Mouse (Mus musculus): ENCODE measurements around the gene Rmnd5a. TPM values are rescaled to one million over a fixed set of nuclear protein-coding genes. Genes with fewer than 3 reads are reported as not detected.

Rmnd5a gene
- total RNA-seq, 2 experiments from 2014 or later, result 85.7 to 94.4 TPM

- DNase-seq, result no peak
These were observed 69.3 kb downstream of the Rmnd5a start for GRCm38 (mm10) chr6:71371085-71371605.

- peak; percentile 29 for DNase-seq
These were observed 71.0 kb downstream of the Rmnd5a start for GRCm38 (mm10) chr6:71369416-71369815.

DNA sequence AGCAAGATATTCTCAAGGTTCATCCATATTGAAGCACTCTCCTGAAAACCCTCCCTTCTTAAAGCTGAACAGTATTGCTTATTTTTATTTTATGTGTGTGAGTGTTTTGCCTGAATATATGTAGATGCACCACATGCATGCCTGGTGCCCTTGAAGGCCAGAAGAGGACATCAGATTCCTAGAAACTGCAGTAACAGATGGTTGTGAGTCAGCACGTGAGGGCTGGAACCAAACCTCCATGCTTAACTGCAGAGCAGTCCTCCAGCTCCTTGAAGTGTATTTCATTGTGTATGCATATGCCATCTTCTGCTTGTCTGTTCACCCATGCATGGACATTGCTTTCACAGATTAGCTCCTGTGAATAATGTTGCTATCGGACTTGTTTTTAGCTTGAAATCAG, 76.4 kb downstream of the Rmnd5a start:
- no peak for DNase-seq

DNA sequence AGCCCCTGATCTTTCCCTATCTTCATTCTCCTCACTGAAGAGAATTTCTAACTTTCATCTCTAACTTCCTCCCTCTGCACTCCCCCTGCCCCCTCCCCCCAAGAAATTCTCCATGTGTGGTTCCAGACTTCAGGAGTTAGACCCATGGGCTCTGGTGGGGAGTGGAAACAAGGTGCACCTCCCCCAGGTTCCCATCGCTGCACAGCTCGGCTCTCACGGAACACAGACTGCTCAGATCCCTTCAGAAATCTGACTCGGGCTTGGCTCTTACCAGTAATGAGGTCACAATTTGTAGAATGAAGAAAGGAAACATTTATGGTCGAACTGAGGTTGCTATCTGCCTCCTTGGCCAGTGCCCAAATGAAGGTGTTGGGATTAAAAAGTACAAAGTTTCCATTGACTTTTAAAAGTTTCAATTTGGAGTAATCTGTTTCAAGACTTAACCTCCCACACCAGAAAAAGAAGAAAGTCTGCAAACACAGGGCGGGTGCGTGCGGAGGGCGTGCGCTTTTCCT, 79.2 kb downstream of the Rmnd5a start:
- DNase-seq, result no peak

DNA sequence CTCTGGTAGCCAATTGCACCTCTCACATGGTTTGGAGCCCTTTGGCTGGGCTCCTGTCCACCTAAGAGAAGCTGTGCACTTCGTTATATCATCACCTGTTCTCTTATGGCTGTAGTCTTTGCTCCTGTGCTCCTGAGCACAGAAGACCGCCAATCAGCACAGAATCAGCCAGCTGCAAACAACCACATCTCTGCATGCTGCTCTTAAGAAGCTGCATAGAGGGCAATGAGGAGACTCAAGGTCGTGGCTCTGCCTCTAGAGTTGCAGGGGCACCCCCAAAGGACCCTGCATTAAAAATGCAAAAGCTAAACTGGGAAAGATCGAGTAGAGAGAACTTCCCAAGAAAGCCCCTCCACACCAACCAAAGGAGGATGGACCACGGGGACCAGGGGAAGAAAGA, 79.7 kb downstream of the Rmnd5a start:
- DNase-seq, result no peak

DNA sequence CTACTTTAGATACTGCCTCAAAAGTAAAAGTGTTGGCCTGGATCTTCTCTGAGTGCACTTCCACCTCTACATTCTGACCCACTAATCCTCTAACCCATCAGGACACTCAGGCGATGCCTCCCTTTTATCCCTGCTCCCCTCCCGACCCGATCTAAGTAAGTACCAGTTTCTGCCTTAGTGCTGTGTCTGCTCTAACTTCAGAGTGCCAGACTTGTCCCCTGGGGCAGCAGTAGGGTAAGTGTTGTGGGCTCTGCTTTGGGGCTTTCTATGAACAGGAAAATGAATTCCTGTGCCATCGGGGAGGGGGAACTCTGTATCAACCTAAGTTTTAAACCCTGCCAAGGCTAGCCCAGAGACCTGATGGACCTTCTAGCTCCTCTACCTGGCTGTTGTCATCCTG, 80.2 kb downstream of the Rmnd5a start:
- DNase-seq, result no peak

DNA sequence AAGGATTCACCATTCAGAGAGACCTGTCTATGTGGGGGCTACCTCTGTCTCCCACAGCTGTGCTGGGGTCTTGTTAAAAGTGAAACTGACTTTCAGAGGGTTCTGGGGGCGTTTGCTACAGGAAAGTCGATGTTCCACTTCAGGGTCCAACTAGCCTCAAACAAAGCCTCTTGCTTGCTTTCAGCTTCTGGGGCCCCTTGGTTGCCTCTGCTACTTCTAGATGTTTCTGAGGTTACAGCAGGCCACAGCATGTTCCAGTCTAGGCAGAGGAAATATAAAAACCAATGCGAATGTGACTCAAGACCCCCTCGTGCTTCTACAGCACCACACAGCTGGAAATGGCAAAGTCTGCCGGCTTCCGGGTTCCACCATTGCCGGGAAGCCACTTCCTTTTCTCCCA, 82.9 kb downstream of the Rmnd5a start:
- DNase-seq, result no peak

GRCm38 (mm10) chr6:71353722-71354121, 86.7 kb downstream of the Rmnd5a start:
- DNase-seq, result no peak

DNA sequence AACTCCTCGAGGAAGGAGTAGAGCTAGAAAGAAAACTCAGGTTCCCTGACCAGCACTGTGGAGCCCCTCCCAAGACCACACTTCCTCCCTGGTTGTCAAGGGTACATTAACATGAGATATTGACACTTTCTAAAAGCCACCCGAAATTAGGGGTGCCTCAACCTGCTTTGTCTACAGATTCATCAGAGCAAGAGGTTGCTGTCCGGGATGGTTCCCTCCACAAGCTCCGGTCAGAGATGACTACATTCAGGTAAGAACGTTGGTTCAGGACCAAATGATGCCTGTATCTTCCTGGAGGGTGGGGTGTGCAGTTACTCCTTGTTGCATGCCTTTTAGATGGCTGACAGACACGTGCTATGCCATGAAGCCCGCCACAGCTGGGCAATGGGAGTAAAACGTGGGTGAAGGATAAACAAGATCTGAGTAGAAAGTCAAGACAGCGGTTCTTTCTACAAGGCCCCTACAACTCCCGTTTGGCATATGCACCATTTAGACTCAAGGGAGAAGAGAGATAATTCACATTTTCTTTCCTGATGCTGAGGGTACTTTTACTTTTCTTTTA, 87.5 kb downstream of the Rmnd5a start:
- DNase-seq, result no peak

DNA sequence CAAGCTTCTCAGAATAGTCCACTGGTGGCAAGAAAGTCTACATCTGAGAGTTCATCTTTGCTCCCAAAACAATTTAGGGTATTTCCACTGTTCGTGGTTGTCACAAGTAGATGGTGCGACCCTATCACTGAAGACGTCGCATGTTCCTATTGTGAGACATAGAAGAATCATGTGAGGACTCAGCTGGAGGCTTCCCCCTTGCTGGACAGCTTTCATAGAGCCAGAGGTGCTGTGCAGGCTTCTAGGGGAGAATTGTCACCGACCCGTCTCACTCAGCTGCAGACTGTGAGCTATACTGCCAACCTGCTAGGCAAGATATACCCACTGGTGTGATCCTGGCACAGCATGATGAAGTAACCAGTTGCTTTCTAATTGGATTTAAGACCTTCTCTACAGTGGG, 88.2 kb downstream of the Rmnd5a start:
- no peak for DNase-seq

GRCm38 (mm10) chr6:71351201-71351600, 89.2 kb downstream of the Rmnd5a start:
- DNase-seq, result no peak

DNA sequence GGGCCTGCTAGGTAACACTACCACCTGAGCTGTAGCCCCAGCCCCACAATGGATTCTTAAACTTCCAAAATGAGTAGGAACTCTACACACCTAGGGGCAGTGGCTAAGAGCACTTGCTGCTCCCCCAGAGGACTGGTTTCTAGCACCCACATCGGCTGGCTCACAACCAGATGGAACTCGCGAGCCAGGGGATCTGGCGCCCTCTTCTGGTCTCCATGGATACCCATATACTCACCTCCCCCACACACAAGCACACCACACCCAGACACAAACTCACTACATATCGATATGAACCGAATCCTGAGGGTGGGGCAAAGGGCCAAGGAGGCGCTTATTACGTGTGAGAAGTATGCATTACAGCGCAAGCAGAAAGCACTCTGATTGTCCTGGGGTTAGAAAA, 92.4 kb downstream of the Rmnd5a start:
- DNase-seq, result no peak

DNA sequence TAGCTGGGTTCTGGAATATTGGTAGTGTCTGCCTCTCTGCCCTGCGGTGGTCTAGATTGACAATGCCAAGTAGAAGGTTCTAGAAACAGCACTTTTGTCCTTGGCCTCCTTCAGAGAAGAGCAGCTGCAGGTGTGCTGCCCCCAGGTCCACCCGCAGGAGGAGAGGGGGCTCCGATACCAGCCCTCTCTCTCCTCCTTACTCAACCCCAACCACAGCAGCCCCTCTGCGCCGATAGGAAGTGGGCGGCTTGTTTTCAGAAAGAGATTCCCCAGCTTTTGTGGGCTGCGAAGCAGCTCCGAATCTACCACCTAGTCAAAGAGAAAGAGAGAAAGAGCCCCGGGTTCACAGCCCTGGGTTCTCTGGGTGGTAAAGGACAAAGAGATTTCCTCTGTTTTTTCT, 99.3 kb downstream of the Rmnd5a start:
- peak; percentile 36 for DNase-seq

- no peak for DNase-seq
These were observed 101.1 kb downstream of the Rmnd5a start for GRCm38 (mm10) chr6:71339351-71339750.

GRCm38 (mm10) chr6:71338941-71339340, 101.5 kb downstream of the Rmnd5a start:
- no peak for DNase-seq

Other genes with a start within 250 kb of the Rmnd5a start
- not detected for gene Fabp1, start 240.8 kb downstream of the Rmnd5a start, total RNA-seq (2021)
- 10 to 100 TPM; 23.2 to 27.4 TPM for gene Krcc1, start 169.0 kb downstream of the Rmnd5a start, total RNA-seq (2021)
- gene Smyd1, start 118.4 kb downstream of the Rmnd5a start, total RNA-seq (2021), result 100 to 1,000 TPM; 292 to 319 TPM
- under 1 TPM in 1 of 2 experiments, not detected in 1; 0.29 TPM for gene Cd8b1, start 117.8 kb downstream of the Rmnd5a start, total RNA-seq (2021)
- gene Cd8a, start 67.2 kb downstream of the Rmnd5a start, total RNA-seq (2021), result under 1 TPM in 1 of 2 experiments, not detected in 1; 0.51 TPM
- gene Rnf103, start 53.3 kb upstream of the Rmnd5a start, total RNA-seq (2021), result 10 to 100 TPM; 17.5 to 20.3 TPM
- 10 to 100 TPM; 36.2 to 38.6 TPM for gene Chmp3, start 103.2 kb upstream of the Rmnd5a start, total RNA-seq (2021)
- gene Kdm3a, start 192.4 kb upstream of the Rmnd5a start, total RNA-seq (2021), result 10 to 100 TPM in 1 of 2 experiments, 1 to 10 TPM in 1; 8.8 to 12.0 TPM